Mouse (Mus musculus): ENCODE data around the gene Tmed10. TPM values are rescaled to one million over a fixed set of nuclear protein-coding genes. Genes with fewer than 3 reads are reported as not detected.
A peak's percentile ranks its signal among the peaks of the same experiment; 100 is the strongest.

The Tmed10 gene
- polyA plus RNA-seq, 1 experiment from 2014 or later = 175 TPM

GRCm38 (mm10) chr12:85373591-85374560, 771 bp downstream of the Tmed10 start:
- ATAC-seq (ENCODE audit: low read depth) (peak; percentile 91), DNase-seq (peak; percentile 75)
- Histone ChIP-seq H3K9me3 (replicated peaks) (no peaks in the 10 kb centered on the region), H3K27ac (peak overlapping the region; percentile 87), H3K4me3 (replicated peaks) (peak overlapping the region; percentile 81), H3K9ac (peak overlapping the region; percentile 87), H3K36me3 (no peaks in the 10 kb centered on the region), H3K4me2 (peak overlapping the region; percentile 67), H3K27me3 (no peaks in the 10 kb centered on the region), H3K4me1 (replicated peaks) (peaks cover 54% of the 10 kb centered on the region)
- under 1% methylated on average over 49 of the region's 53 CpGs for WGBS (ENCODE audit: insufficient replicate concordance)

GRCm38 (mm10) chr12:85372068-85372665, 2.5 kb downstream of the Tmed10 start:
- no peak for ATAC-seq (ENCODE audit: low read depth)
- H3K9ac ChIP-seq = no peak overlapping the region
- DNase-seq = no peak

GRCm38 (mm10) chr12:85368441-85369063, 6.1 kb downstream of the Tmed10 start:
- DNase-seq = no peak

More at GRCm38 (mm10) chr12:85372068-85372665, 2.5 kb downstream of the Tmed10 start:
- 0 out of 2 replicates have a peak overlapping the region, but pooled peaks have one; percentile 81 for H3K4me3 ChIP-seq (replicated peaks)
- no peaks in the 10 kb centered on the region for H3K36me3 ChIP-seq
- 34% methylated on average over 8 of the region's 8 CpGs for WGBS (ENCODE audit: insufficient replicate concordance)
- peaks cover 63% of the 10 kb centered on the region for H3K4me1 ChIP-seq (replicated peaks)
- H3K27ac ChIP-seq = 0 out of 2 replicates have a peak overlapping the region, but pooled peaks have one; percentile 59
- no peaks in the 10 kb centered on the region for H3K9me3 ChIP-seq (replicated peaks)
- H3K27me3 ChIP-seq = no peaks in the 10 kb centered on the region
- H3K4me2 ChIP-seq = peak overlapping the region; percentile 67

GRCm38 (mm10) chr12:85366271-85366670, 8.4 kb downstream of the Tmed10 start:
- ATAC-seq (ENCODE audit: low read depth) (no peak), DNase-seq (no peak)
- Histone ChIP-seq H3K4me1 (replicated peaks) (peaks cover 65% of the 10 kb centered on the region), H3K27ac (no peak overlapping the region), H3K4me2 (no peak overlapping the region), H3K36me3 (peaks cover 4% of the 10 kb centered on the region; the same call in 1 of the 2 replicates), H3K4me3 (replicated peaks) (no peak overlapping the region), H3K9me3 (replicated peaks) (no peaks in the 10 kb centered on the region), H3K9ac (no peak overlapping the region), H3K27me3 (no peaks in the 10 kb centered on the region)
- 79% methylated on average over 3 of the region's 3 CpGs for WGBS (ENCODE audit: insufficient replicate concordance)

More at GRCm38 (mm10) chr12:85368441-85369063, 6.1 kb downstream of the Tmed10 start:
- Histone ChIP-seq H3K27ac (no peak overlapping the region), H3K4me1 (replicated peaks) (peaks cover 77% of the 10 kb centered on the region), H3K36me3 (peaks cover 4% of the 10 kb centered on the region; the same call in 1 of the 2 replicates), H3K4me2 (no peak overlapping the region), H3K9ac (no peak overlapping the region), H3K4me3 (replicated peaks) (no peak overlapping the region), H3K9me3 (replicated peaks) (no peaks in the 10 kb centered on the region), H3K27me3 (no peaks in the 10 kb centered on the region)
- no peak for ATAC-seq (ENCODE audit: low read depth)
- 66% methylated on average over 6 of the region's 6 CpGs for WGBS (ENCODE audit: insufficient replicate concordance)

GRCm38 (mm10) chr12:85362510-85362909, 12.1 kb downstream of the Tmed10 start:
- DNase-seq = no peak
- 66% methylated on average over 4 of the region's 4 CpGs for WGBS (ENCODE audit: insufficient replicate concordance)
- peaks cover 35% of the 10 kb centered on the region for H3K4me1 ChIP-seq (replicated peaks)
- peaks cover 4% of the 10 kb centered on the region; the same call in 1 of the 2 replicates for H3K36me3 ChIP-seq
- no peaks in the 10 kb centered on the region for H3K27me3 ChIP-seq
- H3K4me2 ChIP-seq = no peak overlapping the region
- H3K9me3 ChIP-seq (replicated peaks) = no peaks in the 10 kb centered on the region
- ATAC-seq (ENCODE audit: low read depth) = no peak
- H3K4me3 ChIP-seq (replicated peaks) = no peak overlapping the region
- no peak overlapping the region for H3K9ac ChIP-seq
- no peak overlapping the region for H3K27ac ChIP-seq

- H3K4me2 ChIP-seq = no peak overlapping the region
- no peaks in the 10 kb centered on the region for H3K9me3 ChIP-seq (replicated peaks)
- no peaks in the 10 kb centered on the region for H3K27me3 ChIP-seq
- H3K4me3 ChIP-seq (replicated peaks) = no peak overlapping the region
- H3K4me1 ChIP-seq (replicated peaks) = peaks cover 31% of the 10 kb centered on the region
- H3K9ac ChIP-seq = no peak overlapping the region
- H3K36me3 ChIP-seq = peaks cover 4% of the 10 kb centered on the region; the same call in 1 of the 2 replicates
- no peak for ATAC-seq (ENCODE audit: low read depth)
- no peak overlapping the region for H3K27ac ChIP-seq
- no peak for DNase-seq
These were observed 13.1 kb downstream of the Tmed10 start for GRCm38 (mm10) chr12:85361580-85361979.

- Histone ChIP-seq H3K4me1 (replicated peaks) (peaks cover 26% of the 10 kb centered on the region), H3K27ac (no peak overlapping the region), H3K27me3 (no peaks in the 10 kb centered on the region), H3K36me3 (peaks cover 4% of the 10 kb centered on the region; the same call in 1 of the 2 replicates), H3K4me2 (no peak overlapping the region), H3K9me3 (replicated peaks) (no peaks in the 10 kb centered on the region), H3K9ac (no peak overlapping the region), H3K4me3 (replicated peaks) (no peak overlapping the region)
- DNase-seq (no peak), ATAC-seq (ENCODE audit: low read depth) (no peak)
- WGBS (ENCODE audit: insufficient replicate concordance) = 91% methylated on average over 3 of the region's 3 CpGs
These were observed 13.5 kb downstream of the Tmed10 start for GRCm38 (mm10) chr12:85361165-85361564.

- Histone ChIP-seq H3K9me3 (replicated peaks) (no peaks in the 10 kb centered on the region), H3K36me3 (peaks cover 38% of the 10 kb centered on the region), H3K4me1 (replicated peaks) (peaks cover 2% of the 10 kb centered on the region; the same call in 1 of the 2 replicates), H3K9ac (no peak overlapping the region), H3K4me2 (no peak overlapping the region), H3K4me3 (replicated peaks) (no peak overlapping the region), H3K27ac (no peak overlapping the region), H3K27me3 (no peaks in the 10 kb centered on the region)
- ATAC-seq (ENCODE audit: low read depth) (no peak), DNase-seq (no peak)
- WGBS (ENCODE audit: insufficient replicate concordance) = 79% methylated on average over 3 of the region's 3 CpGs
These were observed 20.6 kb downstream of the Tmed10 start for GRCm38 (mm10) chr12:85354061-85354460.

- Histone ChIP-seq H3K9ac (no peak overlapping the region), H3K27ac (no peak overlapping the region), H3K4me3 (replicated peaks) (no peak overlapping the region), H3K9me3 (replicated peaks) (no peaks in the 10 kb centered on the region), H3K4me1 (replicated peaks) (peaks cover 13% of the 10 kb centered on the region), H3K36me3 (peaks cover 58% of the 10 kb centered on the region), H3K4me2 (no peak overlapping the region), H3K27me3 (no peaks in the 10 kb centered on the region)
- WGBS (ENCODE audit: insufficient replicate concordance) = 64% methylated on average over 10 of the region's 10 CpGs
- ATAC-seq (ENCODE audit: low read depth) (no peak), DNase-seq (no peak)
These were observed 24.0 kb downstream of the Tmed10 start for GRCm38 (mm10) chr12:85350407-85351232.

- H3K27me3 ChIP-seq = no peaks in the 10 kb centered on the region
- 65% methylated on average over 6 of the region's 6 CpGs for WGBS (ENCODE audit: insufficient replicate concordance)
- ATAC-seq (ENCODE audit: low read depth) (no peak), DNase-seq (no peak)
- peaks cover 58% of the 10 kb centered on the region for H3K36me3 ChIP-seq
- no peaks in the 10 kb centered on the region for H3K9me3 ChIP-seq (replicated peaks)
- H3K27ac ChIP-seq = 0 out of 2 replicates have a peak overlapping the region, but pooled peaks have one; percentile 26
- no peak overlapping the region for H3K4me3 ChIP-seq (replicated peaks)
- H3K4me1 ChIP-seq (replicated peaks) = peaks cover 13% of the 10 kb centered on the region
- H3K4me2 ChIP-seq = no peak overlapping the region
- H3K9ac ChIP-seq = no peak overlapping the region
These were observed 26.3 kb downstream of the Tmed10 start for GRCm38 (mm10) chr12:85348338-85348737.

Measured in liver, embryonic 13.5 days (tissue).